Mouse (Mus musculus) induced T-regulatory cell, adult 2 months (primary cell): ENCODE measurements around the gene Fasn.
A peak's percentile ranks its signal among the peaks of the same experiment; 100 is the strongest.
"Not testable (repeated sequence)": the region's sequence is repeated elsewhere in the genome, so short reads cannot be mapped to it uniquely, and the experiment has no call there.

Experiments
- DNase-seq: peaks from one replicate; pipeline ENCODE4 v3.0.0-alpha.2; 2012; ENCODE audit warnings: low read depth

Gene Fasn

GRCm38 (mm10) chr11:120798244-120798643 lies 26.1 kb downstream of the Fasn start:
- DNase-seq = peak; percentile 18

GRCm38 (mm10) chr11:120796614-120796946 lies 27.8 kb downstream of the Fasn start:
- no peak for DNase-seq

GRCm38 (mm10) chr11:120795756-120796613 lies 28.4 kb downstream of the Fasn start, which contains the start of gene Dus1l:
Dus1l (minus strand) TSS chr11:120796403.
- peak; percentile 99 for DNase-seq

GRCm38 (mm10) chr11:120792652-120793051 lies 31.7 kb downstream of the Fasn start:
- no peak for DNase-seq

GRCm38 (mm10) chr11:120789810-120790209 lies 34.5 kb downstream of the Fasn start:
- no peak for DNase-seq

GRCm38 (mm10) chr11:120789355-120789754 lies 35.0 kb downstream of the Fasn start:
- DNase-seq = no peak

GRCm38 (mm10) chr11:120788460-120788859 lies 35.9 kb downstream of the Fasn start:
- DNase-seq = not testable (repeated sequence)

GRCm38 (mm10) chr11:120785145-120785544 lies 39.2 kb downstream of the Fasn start:
- DNase-seq = no peak

- peak; percentile 86 for DNase-seq
These were observed 40.1 kb downstream of the Fasn start, which contains the start of the genes Rfng and Gps1 for GRCm38 (mm10) chr11:120784064-120784791. Rfng (minus strand) TSS chr11:120784207. Gps1 (plus strand) TSS chr11:120784272.

GRCm38 (mm10) chr11:120783426-120784063 lies 40.8 kb downstream of the Fasn start:
- DNase-seq = peak; percentile 28

GRCm38 (mm10) chr11:120781361-120781760 lies 43.0 kb downstream of the Fasn start:
- DNase-seq = not testable (repeated sequence)

GRCm38 (mm10) chr11:120779876-120780275 lies 44.5 kb downstream of the Fasn start:
- DNase-seq = no peak

- no peak for DNase-seq
These were observed 47.2 kb downstream of the Fasn start for GRCm38 (mm10) chr11:120777123-120777522.

- peak; percentile 95 for DNase-seq
These were observed 48.4 kb downstream of the Fasn start for GRCm38 (mm10) chr11:120775774-120776469.

GRCm38 (mm10) chr11:120773463-120774190 lies 50.7 kb downstream of the Fasn start:
- no peak for DNase-seq

GRCm38 (mm10) chr11:120772749-120773148 lies 51.6 kb downstream of the Fasn start:
- no peak for DNase-seq

GRCm38 (mm10) chr11:120768206-120768605 lies 56.1 kb downstream of the Fasn start:
- DNase-seq = no peak

GRCm38 (mm10) chr11:120767023-120767422 lies 57.3 kb downstream of the Fasn start:
- DNase-seq = peak; percentile 29

- DNase-seq = not testable (repeated sequence)
These were observed 61.0 kb downstream of the Fasn start for GRCm38 (mm10) chr11:120763121-120763999.

- not testable (repeated sequence) for DNase-seq
These were observed 61.7 kb downstream of the Fasn start, which contains the start of gene Hmga1b for GRCm38 (mm10) chr11:120762672-120763041. Hmga1b (plus strand) TSS chr11:120762794.
